Mouse (Mus musculus): ENCODE data around the gene Cfap54. TPM values are rescaled to one million over a fixed set of nuclear protein-coding genes. Genes with fewer than 3 reads are reported as not detected.

Gene Cfap54
- total RNA-seq, 2 experiments from 2014 or later: 14.9 to 21.5 TPM

DNA sequence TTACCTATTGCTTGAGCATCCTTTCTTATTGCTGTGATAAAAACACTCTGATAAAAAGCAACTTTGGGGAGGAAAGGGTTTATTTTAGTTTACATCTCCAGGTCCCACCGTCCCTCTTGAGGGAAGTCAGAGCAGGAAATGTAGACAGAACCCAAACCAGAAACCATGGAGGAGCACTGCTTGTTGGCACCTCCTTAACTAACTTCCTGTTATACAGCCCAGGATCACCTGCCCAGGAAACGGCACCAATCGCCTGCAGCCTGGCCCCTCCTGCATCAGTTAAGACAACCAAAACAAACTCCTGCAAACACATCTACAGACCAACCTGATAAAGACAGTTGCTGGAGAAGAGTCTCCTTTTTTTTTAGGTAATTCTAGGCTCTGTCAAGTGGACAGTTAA is 74.4 kb downstream of the Cfap54 start:
- no peak for DNase-seq (ENCODE audit: low spot score in 2 of 2)
- intact Hi-C loops (cut with DNase I): no loop called here

DNA sequence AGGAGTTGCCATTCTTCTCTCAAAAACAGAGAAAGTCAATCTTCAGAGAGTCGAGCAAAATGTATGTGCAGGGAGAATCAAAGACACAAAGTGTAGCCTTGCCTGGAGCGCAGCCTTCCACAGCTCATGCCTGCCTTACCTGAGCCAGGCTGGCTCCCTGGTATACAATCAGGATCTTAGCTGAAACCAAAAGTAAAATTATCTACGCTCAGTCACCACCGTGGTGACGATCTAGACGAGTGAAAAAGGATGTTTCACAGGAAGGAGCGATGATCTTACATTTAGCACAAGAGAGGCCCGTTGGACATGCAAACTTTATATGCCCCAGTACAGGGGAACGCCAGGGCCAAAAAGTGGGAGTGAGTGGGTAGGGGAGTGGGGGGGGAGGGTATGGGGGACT is 75.0 kb downstream of the Cfap54 start:
- intact Hi-C loops (cut with DNase I): no loop called here
- DNase-seq (ENCODE audit: low spot score in 2 of 2): no peak

DNA sequence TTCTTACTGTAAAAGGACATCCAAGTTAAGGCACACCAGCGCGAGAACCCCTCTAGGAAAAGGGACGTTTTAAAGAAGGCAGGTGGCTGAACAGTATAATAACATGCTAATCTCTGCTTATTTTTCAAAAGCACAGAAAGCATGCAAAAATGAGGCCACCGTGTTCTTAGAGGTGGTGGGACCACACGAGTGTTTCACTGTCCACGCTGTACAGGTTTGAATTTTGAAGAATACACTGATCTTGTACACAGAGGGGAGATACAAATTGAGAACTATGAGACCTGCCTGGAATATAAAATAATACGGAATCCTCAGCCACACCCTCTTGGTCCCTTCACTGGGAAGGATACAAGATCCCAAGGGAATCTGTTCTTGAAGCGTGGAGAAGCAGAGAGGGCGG is 82.9 kb downstream of the Cfap54 start:
- intact Hi-C loops (cut with DNase I): no loop called here

GRCm38 (mm10) chr10:92995186-92995585 is 86.2 kb downstream of the Cfap54 start:
- no peak for DNase-seq (ENCODE audit: low spot score in 2 of 2)
- intact Hi-C loops (cut with DNase I): no loop called here

More for the DNA sequence above, 82.9 kb downstream of the Cfap54 start:
- DNase-seq (ENCODE audit: low spot score in 2 of 2): no peak

GRCm38 (mm10) chr10:92994340-92994739 is 87.1 kb downstream of the Cfap54 start:
- no peak for DNase-seq (ENCODE audit: low spot score in 2 of 2)
- intact Hi-C loops (cut with DNase I): no loop called here

DNA sequence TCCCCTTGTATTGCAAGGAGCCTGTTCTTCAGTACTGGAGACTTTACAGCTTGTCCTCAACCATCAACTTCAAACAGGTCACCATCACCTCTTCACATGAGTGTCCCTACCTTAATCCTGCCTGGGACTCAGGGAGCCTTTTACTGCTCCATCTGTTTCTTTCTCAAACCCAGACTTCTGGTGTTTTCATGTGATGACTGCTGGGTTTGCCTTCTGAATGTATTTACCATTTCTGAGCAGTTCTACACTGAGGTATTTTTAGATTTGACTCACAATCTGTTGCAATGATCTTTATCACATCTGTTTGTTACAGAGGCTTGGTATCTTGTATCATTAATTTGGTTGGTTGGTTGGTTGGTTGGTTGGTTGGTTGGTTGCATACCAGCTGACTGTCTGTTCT is 88.9 kb downstream of the Cfap54 start:
- intact Hi-C loops (cut with DNase I): no loop called here
- no peak for DNase-seq (ENCODE audit: low spot score in 2 of 2)

DNA sequence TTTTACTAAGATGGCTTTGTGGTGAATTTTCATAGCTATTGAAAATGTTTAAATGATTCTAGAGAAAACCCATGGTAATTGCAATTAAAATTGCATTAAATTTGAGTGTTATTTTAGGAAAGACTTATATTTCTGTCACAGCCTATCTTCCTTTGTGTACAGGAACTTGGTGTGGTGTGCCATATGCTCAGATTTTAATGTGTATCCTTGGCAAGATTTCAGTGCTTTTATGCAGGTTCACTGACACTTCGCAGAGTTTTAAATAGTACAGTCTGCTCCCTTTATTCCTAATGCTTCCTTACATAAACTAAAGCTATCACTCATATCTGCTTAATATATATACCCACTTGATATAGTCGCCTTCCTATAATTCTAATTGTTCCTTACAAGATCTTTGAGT is 90.8 kb downstream of the Cfap54 start:
- no peak for DNase-seq (ENCODE audit: low spot score in 2 of 2)
- intact Hi-C loops (cut with DNase I): no loop called here

GRCm38 (mm10) chr10:92965134-92965533 is 116.3 kb downstream of the Cfap54 start:
- no peak for DNase-seq (ENCODE audit: low spot score in 2 of 2)
- intact Hi-C loops (cut with DNase I): no loop called here

- no peak for DNase-seq (ENCODE audit: low spot score in 2 of 2)
- intact Hi-C loops (cut with DNase I): no loop called here
Observed at GRCm38 (mm10) chr10:92950044-92950443, 131.4 kb downstream of the Cfap54 start.

DNA sequence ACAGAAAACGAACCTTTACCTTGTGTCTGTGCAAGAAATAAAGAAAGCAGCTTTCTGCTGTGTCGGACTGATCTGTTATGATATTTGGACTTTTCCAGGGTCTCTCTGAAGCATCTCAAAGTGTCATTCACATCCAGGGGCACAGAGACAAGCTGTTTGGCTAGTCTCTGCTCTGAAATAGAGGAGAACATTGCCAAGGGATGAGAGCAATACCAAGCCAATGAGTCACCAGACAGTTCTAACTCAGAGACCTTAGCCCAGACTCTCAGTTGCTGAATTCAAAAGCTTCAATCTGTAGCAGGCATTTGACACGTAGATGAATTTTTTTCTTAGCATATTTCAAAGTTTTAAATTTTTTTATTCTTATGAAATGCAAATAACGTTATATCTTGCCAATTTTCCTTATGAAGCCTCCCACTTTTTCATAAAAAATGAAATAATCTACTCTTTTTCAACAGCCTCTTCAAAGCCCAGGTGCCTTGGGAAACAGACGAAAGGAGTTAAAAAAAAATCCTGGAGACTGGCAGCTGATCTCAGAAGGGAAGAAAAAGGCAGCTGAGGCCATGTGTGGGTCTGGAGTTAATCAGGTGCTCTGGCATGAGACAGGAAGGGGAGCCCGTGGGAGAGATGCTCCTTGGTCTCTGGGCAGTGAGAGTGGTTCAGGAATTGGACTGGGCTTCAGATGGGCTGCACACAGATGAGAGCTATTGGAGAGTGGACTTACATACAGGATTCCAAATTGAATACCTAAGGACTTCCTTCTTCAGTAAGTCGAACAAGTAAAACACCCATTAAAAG is 138.4 kb downstream of the Cfap54 start:
- DNase-seq (ENCODE audit: low spot score in 2 of 2): no peak
- intact Hi-C loops (cut with DNase I): no loop called here

DNA sequence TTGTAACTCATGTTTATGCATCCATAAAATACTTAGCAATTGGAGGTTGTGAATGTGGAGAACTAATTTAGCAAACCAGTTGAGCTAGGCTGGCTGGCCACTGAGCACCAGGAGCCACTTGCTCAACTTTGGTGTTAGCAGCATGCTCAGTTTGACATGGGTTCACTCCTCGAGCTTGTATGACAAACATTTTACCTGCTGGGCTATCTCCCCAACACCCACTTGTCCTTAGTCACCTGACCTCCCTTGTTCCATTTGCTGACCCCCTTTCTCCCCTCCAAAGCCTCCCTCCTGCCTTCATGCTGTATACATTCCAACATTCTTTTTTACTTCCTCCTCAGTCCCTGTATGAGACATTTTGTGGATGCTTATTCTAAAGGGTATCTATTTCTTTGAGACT is 139.8 kb downstream of the Cfap54 start:
- intact Hi-C loops (cut with DNase I): no loop called here
- no peak for DNase-seq (ENCODE audit: low spot score in 2 of 2)

GRCm38 (mm10) chr10:92937741-92938285 is 143.6 kb downstream of the Cfap54 start:
- intact Hi-C loops (cut with DNase I): no loop called here
- DNase-seq (ENCODE audit: low spot score in 2 of 2): no peak

GRCm38 (mm10) chr10:92937091-92937490 is 144.3 kb downstream of the Cfap54 start:
- intact Hi-C loops (cut with DNase I): no loop called here
- DNase-seq (ENCODE audit: low spot score in 2 of 2): no peak

- intact Hi-C loops (cut with DNase I): no loop called here
- DNase-seq (ENCODE audit: low spot score in 2 of 2): peak; percentile 6 to 16
Observed at GRCm38 (mm10) chr10:92934506-92934905, 146.9 kb downstream of the Cfap54 start.

DNA sequence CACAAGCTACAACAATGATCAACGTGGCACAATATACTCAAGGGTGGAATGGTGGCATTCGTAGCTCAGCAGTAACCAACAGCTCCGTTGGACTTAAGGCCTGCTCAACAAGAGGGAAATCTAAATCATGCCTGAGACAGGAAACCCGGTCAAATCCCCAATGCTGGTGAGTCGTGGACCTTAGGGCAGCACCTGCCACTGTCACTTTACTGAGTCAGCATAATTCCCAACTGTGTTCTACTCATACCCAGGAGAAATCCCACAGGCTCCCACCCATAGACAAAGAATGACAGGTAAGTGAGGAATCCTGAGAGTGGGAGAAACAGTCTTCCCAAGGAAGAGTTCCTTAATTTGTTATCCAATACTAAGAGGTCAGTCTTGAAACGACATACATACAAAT is 147.8 kb downstream of the Cfap54 start:
- DNase-seq (ENCODE audit: low spot score in 2 of 2): no peak
- intact Hi-C loops (cut with DNase I): no loop called here

DNA sequence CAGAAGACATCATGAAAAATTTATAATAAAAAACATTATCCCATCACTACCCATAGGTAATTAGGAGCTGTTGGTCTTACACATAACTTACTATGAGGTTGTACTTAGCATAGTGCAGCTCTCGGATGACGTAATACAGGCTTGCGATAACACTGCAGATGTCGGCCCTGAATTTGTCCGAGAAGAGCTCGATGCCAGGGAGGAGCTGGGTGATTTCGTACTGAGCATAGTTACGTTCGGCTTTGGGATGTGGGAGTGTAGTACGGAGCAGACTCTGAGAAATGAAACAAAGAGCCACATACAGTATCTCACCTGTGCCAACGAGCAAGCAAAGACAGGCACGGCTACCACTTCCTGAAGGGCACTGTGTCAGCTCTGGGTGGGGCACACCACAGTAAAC is 149.0 kb downstream of the Cfap54 start:
- DNase-seq (ENCODE audit: low spot score in 2 of 2): peak; percentile 6 to 15
- intact Hi-C loops (cut with DNase I): no loop called here

- no peak for DNase-seq (ENCODE audit: low spot score in 2 of 2)
- intact Hi-C loops (cut with DNase I): no loop called here
Observed at GRCm38 (mm10) chr10:92930036-92930435, 151.4 kb downstream of the Cfap54 start.

- intact Hi-C loops (cut with DNase I): no loop called here
- DNase-seq (ENCODE audit: low spot score in 2 of 2): no peak
Observed at GRCm38 (mm10) chr10:92928256-92928655, 153.2 kb downstream of the Cfap54 start.

DNA sequence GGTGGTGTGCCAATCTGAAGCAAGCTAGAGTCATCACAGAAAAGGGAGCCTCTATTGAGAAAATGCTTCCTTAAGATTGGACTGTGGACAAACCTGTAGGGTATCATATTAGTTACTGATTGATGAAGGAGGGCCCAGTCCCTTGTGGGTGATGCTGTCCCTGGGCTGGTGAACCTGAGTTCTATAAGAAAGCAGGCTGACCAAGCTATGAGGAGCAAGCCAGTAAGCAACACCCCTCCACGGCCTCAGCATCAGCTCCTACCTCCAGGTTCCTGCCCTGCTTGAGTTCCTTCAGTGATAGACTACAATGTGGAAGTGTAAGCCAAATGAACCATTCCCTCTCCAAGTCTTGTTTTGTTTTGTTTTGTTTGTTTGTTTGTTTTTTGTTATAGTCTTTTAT is 162.9 kb downstream of the Cfap54 start:
- DNase-seq (ENCODE audit: low spot score in 2 of 2): no peak
- intact Hi-C loops (cut with DNase I): no loop called here

DNA sequence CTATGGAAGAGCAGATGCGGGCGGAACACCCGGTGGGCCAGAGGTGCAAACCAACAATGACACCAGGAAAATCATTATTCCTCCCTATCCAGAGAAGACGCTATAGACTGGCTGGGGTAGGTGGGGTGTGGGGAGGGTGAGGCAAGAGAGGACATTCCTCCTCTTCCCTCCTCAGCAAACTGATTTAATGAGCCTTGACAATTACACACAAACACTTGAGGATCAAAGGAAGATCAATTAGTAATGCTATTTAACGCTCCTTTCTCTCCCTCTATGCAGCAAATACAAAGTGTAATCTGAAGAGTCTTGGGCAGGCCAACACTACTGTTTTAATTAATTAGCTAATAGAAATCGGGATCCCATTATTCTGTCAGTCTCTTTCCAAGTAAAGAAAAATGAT is 174.2 kb downstream of the Cfap54 start:
- DNase-seq (ENCODE audit: low spot score in 2 of 2): no peak
- intact Hi-C loops (cut with DNase I): no loop called here

- intact Hi-C loops (cut with DNase I): no loop called here
- DNase-seq (ENCODE audit: low spot score in 2 of 2): no peak
Observed at GRCm38 (mm10) chr10:92888466-92888865, 193.0 kb downstream of the Cfap54 start.
